In genomic region chr14:22812824-22813223, GRCm38 (mm10) we compare ENCODE assay signal across 18 mouse cellular contexts.
A peak's percentile ranks its signal among the peaks of the same experiment; 100 is the strongest.
DNase-seq lines count a peak whose midpoint lies in the region; ATAC-seq and TF ChIP-seq lines count a peak whose summit lies in the region.
"Had no signal": no experiment of that assay in that cellular context is flagged by ENCODE, and none has a peak within 500 bp of the region (broad histone marks: within the 10 kb centered on the region; RNA-seq: fewer than 3 reads in every experiment).

No protein-coding gene starts in this region.

- TF ChIP-seq CTCF in kidney, adult 2 months (conservative IDR thresholded peaks at IDR 0.05; ENCODE audit: insufficient read depth, insufficient read length, low read depth, low read length) = no peak

- peak overlapping the region; percentile 25; the same call in 1 of the 2 replicates for H3K4me2 ChIP-seq in kidney, embryonic 16.5 days (replicated peaks; ENCODE audit: low read depth, low read length)
- H3K4me2 ChIP-seq: heart, embryonic 15.5 days; hindbrain, embryonic 15.5 days; neural tube, embryonic 13.5 days had no signal

- H3K27me3 ChIP-seq in kidney, embryonic 16.5 days (ENCODE audit: insufficient read depth, low read length) = no peaks in the 10 kb centered on the region
- H3K27me3 ChIP-seq in kidney, adult 2 months (replicated peaks; ENCODE audit: control insufficient read depth, insufficient read depth, low read length) = no peaks in the 10 kb centered on the region
- H3K27me3 ChIP-seq: heart, embryonic 15.5 days had no signal

- no peak for DNase-seq in kidney, adult 2 months
- peak; percentile 69 for DNase-seq in NIH3T3 (ENCODE audit: low read depth)
- DNase-seq in embryo, embryonic 10 days (ENCODE audit: low spot score) = peak; percentile 59
- no peak for DNase-seq in c-Kit-positive CD71-positive TER-119-positive erythroid progenitor cells, embryonic 14.5 days (ENCODE audit: low spot score)
- no peak for DNase-seq in left cerebral cortex, adult 8-10 months (ENCODE audit: low spot score in 2 of 2)
- no peak for DNase-seq in right cerebral cortex, adult 2 months (ENCODE audit: low spot score in 2 of 2)
- DNase-seq: adrenal gland, adult 2 months; cerebellum, postnatal 36 days; gastrocnemius, postnatal 36 days; layer of hippocampus, adult 9-11 months; left cerebral cortex, postnatal 4 days had no signal

- H3K9ac ChIP-seq in kidney, embryonic 16.5 days (replicated peaks; ENCODE audit: low read length) = no peak overlapping the region
- H3K9ac ChIP-seq: heart, embryonic 15.5 days; hindbrain, embryonic 15.5 days; liver, embryonic 14.5 days; midbrain, embryonic 15.5 days; neural tube, embryonic 13.5 days had no signal

- H3K36me3 ChIP-seq in kidney, embryonic 16.5 days (ENCODE audit: insufficient read depth, low read length) = no peaks in the 10 kb centered on the region
- H3K36me3 ChIP-seq in kidney, adult 2 months (ENCODE audit: control insufficient read depth, insufficient read depth, low read length) = no peaks in the 10 kb centered on the region
- H3K36me3 ChIP-seq in macrophage (ENCODE audit: inconsistent target) = no peaks in the 10 kb centered on the region
- H3K36me3 ChIP-seq: heart, embryonic 15.5 days; hindbrain, embryonic 15.5 days; midbrain, embryonic 15.5 days; neural tube, embryonic 13.5 days had no signal

- whole genome bisulfite sequencing in kidney, embryonic 16.5 days = 22% methylated on average over 6 of the region's 6 CpGs
- 78% methylated on average over 6 of the region's 6 CpGs for WGBS in kidney, adult 2 months
- 95% methylated on average over 6 of the region's 6 CpGs for WGBS in macrophage (ENCODE audit: missing documents)

- no peaks in the 10 kb centered on the region for H3K79me2 ChIP-seq in macrophage (ENCODE audit: inconsistent target)

- peaks cover 70% of the 10 kb centered on the region for H3K4me1 ChIP-seq in kidney, embryonic 16.5 days (ENCODE audit: insufficient read depth, low read length)
- H3K4me1 ChIP-seq in kidney, adult 2 months (ENCODE audit: control insufficient read depth, insufficient read depth, low read length) = peaks cover 9% of the 10 kb centered on the region

- no peaks in the 10 kb centered on the region for H3K9me3 ChIP-seq in kidney, embryonic 16.5 days (ENCODE audit: low read length)
- H3K9me3 ChIP-seq: heart, embryonic 15.5 days; hindbrain, embryonic 15.5 days; midbrain, embryonic 15.5 days; neural tube, embryonic 13.5 days had no signal

- TF ChIP-seq POLR2A in kidney, adult 2 months (IDR thresholded peaks at IDR 0.05; ENCODE audit: low read depth, low read length) = no peak

- peak overlapping the region; percentile 98 for H3K27ac ChIP-seq in kidney, embryonic 16.5 days (ENCODE audit: low read length)
- H3K27ac ChIP-seq in kidney, adult 2 months (ENCODE audit: insufficient read depth, low read depth, low read length) = no peak overlapping the region
- H3K27ac ChIP-seq in macrophage = peak overlapping the region; percentile 15; the same call in 1 of the 2 replicates
- H3K27ac ChIP-seq: heart, embryonic 15.5 days; hindbrain, embryonic 15.5 days; liver, embryonic 14.5 days; midbrain, embryonic 15.5 days; neural tube, embryonic 13.5 days had no signal

- ATAC-seq in kidney, embryonic 16.5 days (ENCODE audit: low FRiP score, low TSS enrichment) = no peak
- ATAC-seq: midbrain, embryonic 15.5 days had no signal

- no peak overlapping the region for H3K4me3 ChIP-seq in kidney, embryonic 16.5 days (ENCODE audit: low read length)
- no peak overlapping the region for H3K4me3 ChIP-seq in kidney, adult 2 months (ENCODE audit: insufficient read depth, low read depth, low read length)
- no peak overlapping the region for H3K4me3 ChIP-seq in macrophage (ENCODE audit: inconsistent target)
- H3K4me3 ChIP-seq: heart, embryonic 15.5 days; hindbrain, embryonic 15.5 days; midbrain, embryonic 15.5 days; neural tube, embryonic 13.5 days had no signal

Comparison
In these comparisons a context has a peak if more than half of its experiments do, and no peak if none do; other contexts are left out.
1. DNase-seq: peak in NIH3T3 (single experiment) and embryo, embryonic 10 days (single experiment); none in kidney, adult 2 months (single experiment), c-Kit-positive CD71-positive TER-119-positive erythroid progenitor cells, embryonic 14.5 days (single experiment), left cerebral cortex, adult 8-10 months (0 of 2) and right cerebral cortex, adult 2 months (0 of 2).